Mouse (Mus musculus) c-Kit-positive CD71-negative TER-119-negative erythroid progenitor cells, embryonic 14.5 days (primary cell): ENCODE data around the gene Dynlt1f.
"Not testable (repeated sequence)": the region's sequence is repeated elsewhere in the genome, so short reads cannot be mapped to it uniquely, and the experiment has no call there.

Experiments used
- DNase-seq: peaks from one replicate; pipeline ENCODE4 v3.0.0-alpha.2; 2013; ENCODE audit warnings: low read depth

Gene Dynlt1f

GRCm38 (mm10) chr17:6624926-6625558 lies 30.7 kb downstream of the Dynlt1f start:
- DNase-seq, result not testable (repeated sequence)

GRCm38 (mm10) chr17:6621976-6622375 lies 33.7 kb downstream of the Dynlt1f start:
- DNase-seq, result not testable (repeated sequence)

- not testable (repeated sequence) for DNase-seq
Observed at GRCm38 (mm10) chr17:6620730-6621451, 34.8 kb downstream of the Dynlt1f start.

GRCm38 (mm10) chr17:6620035-6620434 lies 35.7 kb downstream of the Dynlt1f start:
- DNase-seq, result not testable (repeated sequence)

GRCm38 (mm10) chr17:6619271-6619670 lies 36.4 kb downstream of the Dynlt1f start:
- DNase-seq, result not testable (repeated sequence)

- not testable (repeated sequence) for DNase-seq
Observed at GRCm38 (mm10) chr17:6617689-6618400, 37.9 kb downstream of the Dynlt1f start.

- not testable (repeated sequence) for DNase-seq
Observed at GRCm38 (mm10) chr17:6616731-6617130, 39.0 kb downstream of the Dynlt1f start.

GRCm38 (mm10) chr17:6614316-6614715 lies 41.4 kb downstream of the Dynlt1f start:
- DNase-seq, result not testable (repeated sequence)

- DNase-seq, result not testable (repeated sequence)
Observed at GRCm38 (mm10) chr17:6613524-6613923, 42.2 kb downstream of the Dynlt1f start.

- not testable (repeated sequence) for DNase-seq
Observed at GRCm38 (mm10) chr17:6605347-6605746, 50.4 kb downstream of the Dynlt1f start.

- DNase-seq, result not testable (repeated sequence)
Observed at GRCm38 (mm10) chr17:6602205-6602604, 53.5 kb downstream of the Dynlt1f start.

GRCm38 (mm10) chr17:6601204-6601911 lies 54.3 kb downstream of the Dynlt1f start, which contains the start of gene Dynlt1c:
Gene Dynlt1c (plus strand): TSS chr17:6601671.
- DNase-seq, result peak; percentile 69

- DNase-seq, result not testable (repeated sequence)
Observed at GRCm38 (mm10) chr17:6600216-6600911, 55.3 kb downstream of the Dynlt1f start.

GRCm38 (mm10) chr17:6598356-6598755 lies 57.3 kb downstream of the Dynlt1f start:
- DNase-seq, result not testable (repeated sequence)
